Mouse (Mus musculus) G1E (cell line): ENCODE data around the gene Wdr90. TPM values are rescaled to one million over a fixed set of nuclear protein-coding genes. Genes with fewer than 3 reads are reported as not detected.

ENCODE experiments used
- ATAC-seq: 2 replicates; pipeline ENCODE4 v1.8.0; 2016; ENCODE audit warnings: mild to moderate bottlenecking; ENCODE audit not compliant: insufficient number of reproducible peaks, poor library complexity, low FRiP score, severe bottlenecking; ENCODE audit errors: extremely low read depth
- DNase-seq: peaks from one replicate; pipeline ENCODE4 v3.0.0; 2012; ENCODE audit warnings: low spot score
- H3K27me3 ChIP-seq: 2 replicates; pipeline ENCODE4 v1.6.1; 2012; ENCODE audit warnings: mild to moderate bottlenecking, low read length, inconsistent platforms; ENCODE audit not compliant: insufficient read depth
- H3K36me3 ChIP-seq: replicated peaks from 2 replicates; pipeline ENCODE3; 2012; ENCODE audit warnings: mild to moderate bottlenecking, inconsistent platforms
- H3K4me1 ChIP-seq: 2 replicates; pipeline ENCODE4 v1.6.1; 2012; ENCODE audit warnings: low read depth, low read length, inconsistent platforms, mixed read lengths; ENCODE audit not compliant: insufficient read depth
- H3K4me3 ChIP-seq: 2 replicates; pipeline ENCODE4 v1.5.1; 2012; ENCODE audit warnings: low read depth, mild to moderate bottlenecking, inconsistent platforms, low read length, moderate library complexity, mixed read lengths
- H3K9me3 ChIP-seq: replicated peaks from 2 replicates; pipeline ENCODE4 v1.6.1; 2012; ENCODE audit warnings: inconsistent platforms
- CTCF ChIP-seq: IDR thresholded peaks from 2 replicates; pipeline ENCODE4 v1.5.1; 2012; ENCODE audit warnings: low read depth, low read length, inconsistent platforms, mixed read lengths
- GATA1 ChIP-seq: IDR thresholded peaks from 2 replicates; pipeline ENCODE4 v1.6.1; 2012; ENCODE audit warnings: borderline replicate concordance, low read length, inconsistent platforms, mixed read lengths
- GATA2 ChIP-seq: IDR thresholded peaks from 2 replicates; pipeline ENCODE4 v1.6.1; 2012; ENCODE audit warnings: low read depth, low read length, inconsistent platforms, borderline replicate concordance
- POLR2AphosphoS5 ChIP-seq: IDR thresholded peaks from 2 replicates; pipeline ENCODE4 v1.6.1; 2012; ENCODE audit warnings: low read depth, low read length, inconsistent platforms; ENCODE audit not compliant: insufficient replicate concordance
- TAL1 ChIP-seq: conservative IDR thresholded peaks from 2 replicates; pipeline ENCODE4 v1.6.1; 2012; ENCODE audit warnings: low read depth, low read length, inconsistent platforms, mixed read lengths
- polyA plus RNA-seq: library from polyadenylated mRNA; stranded (reverse); fragments of >175 nt; gene quantifications from 2 replicates; pipeline ENCODE4 v1.2.3, GENCODE M21; 2012
- total RNA-seq, 2 experiments: library from RNA; stranded (forward) in 1 of 2; stranded (reverse) in 1 of 2; fragments of 200-1000 nt in 1 of 2; fragments of >200 nt in 1 of 2; fragmentation: Nextera tagmentation in 1 of 2; gene quantifications; 2 replicates each; pipeline ENCODE4 v1.2.3; 2014 to 2017

Wdr90 gene
- total and polyA plus RNA-seq, 3 experiments: 11.8 to 42.2 (median 17.0) TPM

DNA sequence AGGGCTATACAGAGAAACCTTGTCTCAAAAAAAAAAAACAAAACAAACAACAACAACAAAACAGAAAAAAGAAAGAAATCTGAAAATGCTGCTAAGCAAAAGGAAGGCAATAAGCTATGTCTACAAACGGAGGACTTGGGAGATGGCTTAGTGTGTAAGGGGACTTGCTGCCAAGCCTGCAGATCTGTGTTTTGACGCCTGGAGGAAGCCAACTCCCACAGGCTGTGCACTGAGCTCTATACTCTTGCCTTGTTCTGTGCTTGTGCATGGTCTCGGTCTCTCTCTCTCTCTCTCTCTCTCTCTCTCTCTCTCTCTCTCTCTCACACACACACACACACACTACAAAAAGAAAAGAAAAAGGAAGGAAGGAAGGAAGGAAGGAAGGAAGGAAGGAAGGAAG, 27.5 kb upstream of the Wdr90 start:
- Histone ChIP-seq H3K27me3 (no peaks in the 10 kb centered on the region), H3K4me1 (peaks cover 12% of the 10 kb centered on the region), H3K9me3 (no peaks in the 10 kb centered on the region), H3K4me3 (no peak overlapping the region), H3K36me3 (peaks cover 78% of the 10 kb centered on the region)
- no peak for DNase-seq
- no peak for ATAC-seq
- TF ChIP-seq CTCF: no peak
- TF ChIP-seq TAL1: no peak
- no peak for TF ChIP-seq GATA2
- no peak for TF ChIP-seq GATA1

DNA sequence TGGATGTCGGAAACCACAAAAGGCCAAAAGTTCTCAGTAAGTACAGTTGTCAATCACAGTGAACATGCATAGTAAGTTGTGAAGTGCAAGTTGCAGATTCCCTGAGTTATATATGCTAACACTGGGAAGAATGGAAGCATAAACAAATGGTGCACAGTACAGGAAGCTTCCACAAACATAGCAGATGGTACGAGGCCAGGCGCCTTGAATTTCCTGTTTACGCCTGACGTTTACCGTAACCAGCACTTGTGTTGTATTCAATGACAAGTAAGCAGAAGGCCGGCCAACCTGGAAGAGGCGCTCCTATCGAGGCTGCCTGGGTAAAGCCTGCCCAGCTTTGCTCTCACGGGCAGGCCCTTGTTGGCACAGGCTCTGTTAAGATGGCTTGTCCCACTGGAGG, 26.2 kb upstream of the Wdr90 start:
- TF ChIP-seq POLR2AphosphoS5: no peak
- no peak for TF ChIP-seq TAL1
- no peak for TF ChIP-seq CTCF
- no peak for TF ChIP-seq GATA1
- no peak for TF ChIP-seq GATA2
- H3K36me3 ChIP-seq: peaks cover 89% of the 10 kb centered on the region

DNA sequence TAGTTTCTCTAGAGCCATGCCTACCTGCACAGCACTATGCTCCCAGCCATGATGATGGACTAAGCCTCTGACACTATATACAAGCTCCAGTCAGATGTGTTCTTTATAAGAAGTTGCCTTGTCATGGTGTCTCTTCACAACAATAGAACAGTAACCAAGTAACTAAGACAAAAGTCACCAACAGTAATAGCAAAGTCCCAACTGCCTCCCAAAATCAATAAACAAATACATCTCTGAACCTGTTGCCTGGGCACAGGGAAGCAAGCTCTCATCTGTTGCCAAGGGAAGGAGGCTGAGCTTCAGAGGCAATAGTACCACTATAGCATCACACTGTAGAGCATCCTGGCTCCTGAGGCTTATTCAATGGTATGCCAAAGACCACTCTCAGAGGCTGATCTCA, 25.5 kb upstream of the Wdr90 start:
- DNase-seq: no peak
- H3K36me3 ChIP-seq: peaks cover 96% of the 10 kb centered on the region
- no peaks in the 10 kb centered on the region for H3K9me3 ChIP-seq
- H3K4me1 ChIP-seq: peaks cover 12% of the 10 kb centered on the region
- no peaks in the 10 kb centered on the region for H3K27me3 ChIP-seq
- ATAC-seq: no peak
- H3K4me3 ChIP-seq: no peak overlapping the region
- TF ChIP-seq POLR2AphosphoS5 (no peak), GATA1 (no peak)

More for the DNA sequence above, 26.2 kb upstream of the Wdr90 start:
- DNase-seq (no peak), ATAC-seq (no peak)
- H3K4me1 ChIP-seq: peaks cover 12% of the 10 kb centered on the region
- H3K9me3 ChIP-seq: no peaks in the 10 kb centered on the region
- H3K4me3 ChIP-seq: no peak overlapping the region
- H3K27me3 ChIP-seq: no peaks in the 10 kb centered on the region

DNA sequence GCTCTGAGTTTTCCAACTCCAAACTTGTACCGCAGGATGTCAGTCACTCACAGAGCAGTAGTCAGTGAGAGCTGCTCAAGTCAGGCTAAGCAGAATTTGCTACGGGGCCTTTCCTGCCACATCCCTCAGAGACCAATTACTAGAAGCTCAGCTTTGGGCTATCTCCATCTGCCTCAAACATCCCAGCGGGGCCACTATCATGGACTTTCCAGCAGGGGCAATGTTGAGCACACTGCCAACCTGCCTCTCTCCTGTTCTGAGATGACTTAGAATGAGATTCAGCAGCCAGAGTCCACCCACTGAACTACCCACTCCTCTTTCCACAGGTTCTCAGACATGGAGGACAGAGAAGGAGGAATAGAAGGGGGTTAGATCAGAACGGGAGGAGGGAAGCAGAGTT, 24.3 kb upstream of the Wdr90 start:
- DNase-seq (no peak), ATAC-seq (no peak)
- Histone ChIP-seq H3K4me1 (peaks cover 12% of the 10 kb centered on the region), H3K27me3 (no peaks in the 10 kb centered on the region), H3K4me3 (no peak overlapping the region), H3K9me3 (no peaks in the 10 kb centered on the region), H3K36me3 (peaks cover 98% of the 10 kb centered on the region)
- TF ChIP-seq GATA1: no peak
- TF ChIP-seq TAL1: no peak
- TF ChIP-seq CTCF: no peak
- TF ChIP-seq POLR2AphosphoS5: no peak
- no peak for TF ChIP-seq GATA2

DNA sequence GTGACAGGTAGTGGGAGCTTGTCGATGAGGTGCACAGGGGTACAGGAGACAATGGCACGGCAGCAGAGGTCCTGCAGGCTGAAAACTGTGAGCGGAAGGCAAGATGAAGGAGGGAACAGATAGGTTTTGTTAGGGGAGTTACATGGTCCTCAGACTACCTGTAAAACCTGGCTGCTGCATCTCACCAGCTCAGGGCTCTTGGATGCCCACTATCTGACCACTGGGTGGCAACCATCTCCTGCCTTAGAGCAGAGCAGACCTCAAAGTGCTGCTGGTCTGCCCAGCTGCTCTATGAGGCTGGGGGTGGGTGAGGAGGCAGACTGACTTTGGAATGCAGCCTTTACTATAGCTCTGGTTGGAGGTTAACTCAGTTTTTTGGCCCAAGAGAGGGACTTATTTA, 22.5 kb upstream of the Wdr90 start:
- Histone ChIP-seq H3K4me3 (no peak overlapping the region), H3K36me3 (peaks cover 99% of the 10 kb centered on the region), H3K9me3 (no peaks in the 10 kb centered on the region), H3K27me3 (no peaks in the 10 kb centered on the region), H3K4me1 (peaks cover 12% of the 10 kb centered on the region)
- no peak for DNase-seq
- TF ChIP-seq POLR2AphosphoS5: no peak
- TF ChIP-seq GATA1: no peak
- no peak for TF ChIP-seq TAL1
- no peak for TF ChIP-seq CTCF
- no peak for TF ChIP-seq GATA2
- no peak for ATAC-seq

DNA sequence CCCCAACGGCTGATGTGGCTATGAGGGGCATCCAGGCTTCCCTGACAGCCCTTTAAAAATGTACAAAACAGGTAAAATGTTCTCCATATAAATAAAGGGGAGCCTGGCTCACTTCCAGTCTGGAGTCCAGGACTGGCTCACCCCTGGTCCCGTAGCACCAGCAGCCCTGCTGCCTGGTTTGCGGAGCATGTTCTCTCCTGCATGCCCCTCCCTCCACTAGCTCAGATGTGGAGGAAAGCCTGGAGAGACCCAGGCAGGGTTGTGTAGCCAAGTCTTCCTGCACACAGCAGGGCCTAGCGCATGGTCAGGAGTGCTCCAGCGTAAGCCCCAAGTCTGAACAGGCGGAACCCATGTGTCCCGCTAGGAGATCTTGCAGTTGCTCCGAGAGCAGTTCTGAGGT, 22.0 kb upstream of the Wdr90 start:
- Histone ChIP-seq H3K27me3 (no peaks in the 10 kb centered on the region), H3K9me3 (no peaks in the 10 kb centered on the region), H3K4me1 (peaks cover 12% of the 10 kb centered on the region), H3K36me3 (peaks cover 99% of the 10 kb centered on the region), H3K4me3 (no peak overlapping the region)
- DNase-seq: no peak
- TF ChIP-seq POLR2AphosphoS5: no peak
- TF ChIP-seq CTCF: no peak
- no peak for TF ChIP-seq GATA2
- TF ChIP-seq GATA1: no peak
- no peak for TF ChIP-seq TAL1
- ATAC-seq: no peak

DNA sequence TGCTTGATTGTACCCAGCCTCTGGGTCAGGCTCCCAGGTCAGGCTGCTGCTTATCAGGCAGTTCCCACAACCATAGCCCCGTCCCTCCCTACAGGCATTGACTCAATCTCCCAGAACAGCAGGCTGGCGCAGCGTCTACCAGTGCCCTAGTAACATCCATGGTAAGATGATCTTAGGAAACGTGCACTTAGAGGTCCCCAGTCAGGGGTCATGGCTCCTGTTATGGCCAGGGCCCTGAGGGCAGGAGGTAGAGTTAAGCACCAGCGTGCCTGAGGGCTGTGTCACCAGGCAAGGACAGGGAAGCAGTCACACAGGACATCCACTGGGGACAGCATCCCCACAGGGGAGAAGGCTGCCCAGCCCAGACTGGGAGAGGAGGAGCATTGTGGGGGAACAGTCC, 21.0 kb upstream of the Wdr90 start:
- H3K4me3 ChIP-seq: no peak overlapping the region
- peaks cover 7% of the 10 kb centered on the region for H3K4me1 ChIP-seq
- ATAC-seq: no peak
- H3K9me3 ChIP-seq: no peaks in the 10 kb centered on the region
- peaks cover 98% of the 10 kb centered on the region for H3K36me3 ChIP-seq
- no peak for DNase-seq
- H3K27me3 ChIP-seq: no peaks in the 10 kb centered on the region
- TF ChIP-seq POLR2AphosphoS5: no peak
- TF ChIP-seq GATA2: no peak
- TF ChIP-seq GATA1: no peak
- TF ChIP-seq TAL1: no peak
- TF ChIP-seq CTCF: no peak
